Mouse (Mus musculus) liver, postnatal 0 days (tissue): Measurements from ENCODE around the gene Jmjd6.

ENCODE experiments used
- CTCF ChIP-seq: sonication (generic); IDR thresholded peaks from 2 replicates; pipeline ENCODE4 v1.5.1; 2016; ENCODE audit warnings: antibody characterized with exemption, low read depth
- EP300 ChIP-seq: IDR thresholded peaks from 2 replicates; pipeline ENCODE4 v1.6.1; 2016; ENCODE audit warnings: antibody characterized with exemption, low read depth, mild to moderate bottlenecking

GRCm38 (mm10) chr11:116842531-116843260, 553 bp downstream of the Jmjd6 start:
- peak; percentile 31; the same call in 1 of the 2 replicates for TF ChIP-seq CTCF
- no peak for TF ChIP-seq EP300
